8 mouse cellular contexts compared by ENCODE assay signal in the genomic region with DNA sequence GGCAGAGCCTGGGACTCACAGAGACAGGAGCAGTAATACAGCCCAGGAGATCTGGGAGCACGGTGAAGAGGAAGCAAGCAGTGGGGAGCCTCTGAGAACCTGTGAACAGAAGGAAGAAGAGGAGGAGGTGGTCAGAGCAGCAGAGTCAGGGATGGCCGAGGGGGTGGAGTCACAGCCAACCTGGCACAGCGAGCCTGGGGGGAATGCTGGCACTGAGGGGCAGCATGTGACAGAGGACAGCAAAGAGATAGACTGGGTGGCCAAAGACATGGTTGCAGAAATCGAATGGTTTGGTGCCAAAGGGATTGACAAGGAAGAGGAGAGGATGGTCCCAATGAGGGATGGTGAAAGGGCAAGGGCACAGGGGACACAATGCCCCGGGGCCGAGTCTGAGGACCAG. TPM values are rescaled to one million over a fixed set of nuclear protein-coding genes. Genes with fewer than 3 reads are reported as not detected.
DNase-seq lines count a peak whose midpoint lies in the region; ATAC-seq and TF ChIP-seq lines count a peak whose summit lies in the region.

Gene Cln3 (minus strand): TSS at position 101 of the 400 bp plus-strand sequence.

- WGBS in heart, adult 2 months: 73% methylated on average over 6 of the region's 6 CpGs
- 73% methylated on average over 6 of the region's 6 CpGs for WGBS in forebrain, embryonic 16.5 days
- 74% methylated on average over 6 of the region's 6 CpGs for WGBS in intestine, embryonic 16.5 days
- 78% methylated on average over 6 of the region's 6 CpGs for WGBS in midbrain, embryonic 11.5 days

- no peak for TF ChIP-seq POLR2A in heart, adult 2 months (IDR thresholded peaks at IDR 0.05; ENCODE audit: insufficient read depth, low read depth, low read length)

- H3K4me1 ChIP-seq in heart, adult 2 months (ENCODE audit: control insufficient read depth, insufficient read depth, low read length): no peaks in the 10 kb centered on the region
- peaks cover 51% of the 10 kb centered on the region for H3K4me1 ChIP-seq in G1E (ENCODE audit: insufficient read depth, low read depth, low read length)
- peaks cover 16% of the 10 kb centered on the region for H3K4me1 ChIP-seq in forebrain, embryonic 16.5 days (replicated peaks; ENCODE audit: control insufficient read depth, insufficient read depth, low read length)
- peaks cover 7% of the 10 kb centered on the region for H3K4me1 ChIP-seq in intestine, embryonic 16.5 days (ENCODE audit: control insufficient read depth, insufficient read depth, low read length)
- peaks cover 6% of the 10 kb centered on the region for H3K4me1 ChIP-seq in midbrain, embryonic 11.5 days (ENCODE audit: control insufficient read depth, insufficient read depth, low read length)

- ATAC-seq in G1E (ENCODE audit: extremely low read depth, insufficient number of reproducible peaks, low FRiP score, poor library complexity, severe bottlenecking): no peak
- ATAC-seq in forebrain, embryonic 16.5 days: no peak
- ATAC-seq in intestine, embryonic 16.5 days: no peak
- no peak for ATAC-seq in midbrain, embryonic 11.5 days (ENCODE audit: low FRiP score)

- H3K36me3 ChIP-seq in heart, adult 2 months (ENCODE audit: control insufficient read depth, insufficient read depth, low read length): no peaks in the 10 kb centered on the region
- peaks cover 13% of the 10 kb centered on the region for H3K36me3 ChIP-seq in G1E (replicated peaks)
- no peaks in the 10 kb centered on the region for H3K36me3 ChIP-seq in forebrain, embryonic 16.5 days (ENCODE audit: control insufficient read depth, insufficient read depth)
- H3K36me3 ChIP-seq in intestine, embryonic 16.5 days (ENCODE audit: control insufficient read depth, insufficient read depth, low read length): no peaks in the 10 kb centered on the region
- H3K36me3 ChIP-seq in midbrain, embryonic 11.5 days (ENCODE audit: control insufficient read depth, insufficient read depth, low read length): no peaks in the 10 kb centered on the region

- no peaks in the 10 kb centered on the region for H3K9me3 ChIP-seq in G1E (replicated peaks)
- H3K9me3 ChIP-seq in forebrain, embryonic 16.5 days (ENCODE audit: control insufficient read depth, low read length): no peaks in the 10 kb centered on the region
- no peaks in the 10 kb centered on the region for H3K9me3 ChIP-seq in intestine, embryonic 16.5 days (ENCODE audit: control insufficient read depth, low read length)
- no peaks in the 10 kb centered on the region for H3K9me3 ChIP-seq in midbrain, embryonic 11.5 days (ENCODE audit: control insufficient read depth, low read length)

- intact Hi-C loops in heart, adult 2 months (cut with DNase I): loop anchor here (10.0 kb wide), 1 partner anchor 619 kb away; the partner anchor contains the start of genes Mylpf and Tbc1d10b

- no peak for TF ChIP-seq EP300 in heart, adult 2 months (IDR thresholded peaks at IDR 0.05; ENCODE audit: insufficient read depth, low read depth, low read length)

- no peaks in the 10 kb centered on the region for H3K79me2 ChIP-seq in heart, adult 2 months (replicated peaks; ENCODE audit: control insufficient read depth, insufficient read depth, low read length)

- no peak within 1 kb of the TSS for H3K4me2 ChIP-seq in forebrain, embryonic 16.5 days (ENCODE audit: low read length)
- H3K4me2 ChIP-seq in intestine, embryonic 16.5 days (ENCODE audit: low read depth, low read length): no peak within 1 kb of the TSS
- no peak within 1 kb of the TSS for H3K4me2 ChIP-seq in midbrain, embryonic 11.5 days

- H3K27ac ChIP-seq in heart, adult 2 months: no peak within 1 kb of the TSS
- no peak within 1 kb of the TSS for H3K27ac ChIP-seq in forebrain, embryonic 16.5 days (ENCODE audit: low read length)
- no peak within 1 kb of the TSS for H3K27ac ChIP-seq in intestine, embryonic 16.5 days (ENCODE audit: low read length)
- no peak within 1 kb of the TSS for H3K27ac ChIP-seq in midbrain, embryonic 11.5 days (ENCODE audit: low read depth, low read length)

- H3K9ac ChIP-seq in heart, adult 2 months (ENCODE audit: low read depth, low read length): no peak within 1 kb of the TSS
- H3K9ac ChIP-seq in forebrain, embryonic 16.5 days (replicated peaks; ENCODE audit: low read depth, low read length): no peak within 1 kb of the TSS
- no peak within 1 kb of the TSS; the same call in 1 of the 2 replicates for H3K9ac ChIP-seq in intestine, embryonic 16.5 days (ENCODE audit: low read depth, low read length)
- no peak within 1 kb of the TSS for H3K9ac ChIP-seq in midbrain, embryonic 11.5 days (ENCODE audit: low read length)

- DNase-seq in heart, adult 2 months: no peak
- DNase-seq in heart, adult 18-20 months: no peak
- no peak for DNase-seq in G1E (ENCODE audit: low spot score)
- DNase-seq in midbrain, embryonic 11.5 days (ENCODE audit: low spot score, missing footprints): no peak
- DNase-seq in cerebellum, adult 18-20 months: no peak
- no peak for DNase-seq in frontal cortex, postnatal 25 days (ENCODE audit: low spot score in 2 of 2)

- TF ChIP-seq CTCF in heart, adult 2 months (IDR thresholded peaks at IDR 0.05): no peak
- TF ChIP-seq CTCF in G1E (IDR thresholded peaks at IDR 0.05; ENCODE audit: low read depth, low read length): no peak

- no peaks in the 10 kb centered on the region for H3K27me3 ChIP-seq in heart, adult 2 months (ENCODE audit: control insufficient read depth, insufficient read depth, low read length)
- peaks cover 43% of the 10 kb centered on the region for H3K27me3 ChIP-seq in G1E (ENCODE audit: insufficient read depth, low read length)
- H3K27me3 ChIP-seq in forebrain, embryonic 16.5 days (replicated peaks; ENCODE audit: control insufficient read depth, insufficient read depth, low read length): 0 out of 2 replicates have a peak, but pooled peaks cover 5% of the 10 kb centered on the region
- H3K27me3 ChIP-seq in intestine, embryonic 16.5 days (replicated peaks; ENCODE audit: control insufficient read depth, insufficient read depth, low read length): no peaks in the 10 kb centered on the region
- H3K27me3 ChIP-seq in midbrain, embryonic 11.5 days (ENCODE audit: control insufficient read depth, insufficient read depth, low read length): peaks cover 3% of the 10 kb centered on the region; the same call in 1 of the 2 replicates

- no peak within 1 kb of the TSS for H3K4me3 ChIP-seq in heart, adult 2 months
- no peak within 1 kb of the TSS; the same call in 1 of the 2 replicates for H3K4me3 ChIP-seq in G1E (ENCODE audit: low read depth, low read length)
- no peak within 1 kb of the TSS for H3K4me3 ChIP-seq in forebrain, embryonic 16.5 days (replicated peaks; ENCODE audit: low read length)
- no peak within 1 kb of the TSS for H3K4me3 ChIP-seq in intestine, embryonic 16.5 days (ENCODE audit: low read length)
- H3K4me3 ChIP-seq in midbrain, embryonic 11.5 days (ENCODE audit: low read depth, low read length): no peak within 1 kb of the TSS

RNA-seq across cellular contexts. Expression of gene Cln3, which starts in this region (rescaled TPM):
- total RNA-seq in heart, adult 2 months (2021): 10 to 100 TPM; 12.8 to 12.9 TPM
- polyA plus RNA-seq in heart, adult 2 months (2012; rRNA removed): 30.0 and 33.2 TPM in 2 replicates
- 10 to 100 TPM in 1 of 2 experiments, 1 to 10 TPM in 1; 9.0 to 17.9 TPM for total RNA-seq in heart, adult 18-20 months (2021)
- total RNA-seq in G1E (2014; fragmentation: Nextera tagmentation) (27.9 and 35.1 TPM in 2 replicates), G1E (2017) (49.9 and 52.7 TPM in 2 replicates)
- 10.9 and 15.4 TPM in 2 replicates for polyA plus RNA-seq in G1E (2012)
- 34.4 and 37.3 TPM in 2 replicates for polyA plus RNA-seq in forebrain, embryonic 16.5 days (2015; fragmentation: Nextera tagmentation; extraction: Ambion mirVana)
- polyA plus RNA-seq in intestine, embryonic 16.5 days (2015; fragmentation: Nextera tagmentation; extraction: Ambion mirVana): 44.7 and 54.7 TPM in 2 replicates
- 22.4 and 23.4 TPM in 2 replicates for polyA plus RNA-seq in midbrain, embryonic 11.5 days (2014; fragmentation: Nextera tagmentation; extraction: Ambion mirVana)
